Mouse (Mus musculus) erythroblast, embryonic 14.5 days (primary cell): ENCODE results near the gene Cog4. TPM values are rescaled to one million over a fixed set of nuclear protein-coding genes. Genes with fewer than 3 reads are reported as not detected.

Source experiments
- H3K27me3 ChIP-seq: 2 replicates; pipeline ENCODE4 v1.6.1; 2012; ENCODE audit warnings: inconsistent platforms; ENCODE audit not compliant: control insufficient read depth
- H3K36me3 ChIP-seq: 2 replicates; pipeline ENCODE4 v1.6.1; 2012; ENCODE audit warnings: mild to moderate bottlenecking, inconsistent platforms; ENCODE audit not compliant: control insufficient read depth
- H3K4me1 ChIP-seq: 2 replicates; pipeline ENCODE4 v1.6.1; 2012; ENCODE audit warnings: inconsistent platforms; ENCODE audit not compliant: control insufficient read depth
- H3K4me3 ChIP-seq: replicated peaks from 2 replicates; pipeline ENCODE3; 2012; ENCODE audit warnings: moderate library complexity, mild to moderate bottlenecking, inconsistent platforms
- H3K9me3 ChIP-seq: 2 replicates; pipeline ENCODE4 v1.6.1; 2012; ENCODE audit warnings: low read length, inconsistent platforms, mixed read lengths; ENCODE audit not compliant: control insufficient read depth
- GATA1 ChIP-seq: IDR thresholded peaks from 2 replicates; pipeline ENCODE4 v1.6.1; 2012; ENCODE audit warnings: low read length, inconsistent platforms, mixed read lengths
- TAL1 ChIP-seq: IDR thresholded peaks from 3 replicates; pipeline ENCODE4 v1.6.1; 2012; ENCODE audit warnings: low read length, inconsistent platforms, mixed read lengths
- polyA plus RNA-seq: library from polyadenylated mRNA; stranded (reverse); fragments of >175 nt; gene quantifications from 2 replicates; pipeline ENCODE4 v1.2.3, GENCODE M21; 2012

Gene Cog4
- polyA plus RNA-seq: 0.56 and 0.67 TPM in 2 replicates

- Histone ChIP-seq H3K27me3 (no peaks in the 10 kb centered on the region), H3K9me3 (no peaks in the 10 kb centered on the region), H3K36me3 (peaks cover 65% of the 10 kb centered on the region), H3K4me3 (peak within 1 kb of the TSS; percentile 100), H3K4me1 (peaks cover 46% of the 10 kb centered on the region)
- TF ChIP-seq GATA1 (no peak), TAL1 (no peak)
Measured at GRCm38 (mm10) chr8:110846405-110847170, at the start of gene Cog4, which contains the start of gene Sf3b3. Cog4 (plus strand) TSS chr8:110846600. Sf3b3 (minus strand) TSS chr8:110846787.

DNA sequence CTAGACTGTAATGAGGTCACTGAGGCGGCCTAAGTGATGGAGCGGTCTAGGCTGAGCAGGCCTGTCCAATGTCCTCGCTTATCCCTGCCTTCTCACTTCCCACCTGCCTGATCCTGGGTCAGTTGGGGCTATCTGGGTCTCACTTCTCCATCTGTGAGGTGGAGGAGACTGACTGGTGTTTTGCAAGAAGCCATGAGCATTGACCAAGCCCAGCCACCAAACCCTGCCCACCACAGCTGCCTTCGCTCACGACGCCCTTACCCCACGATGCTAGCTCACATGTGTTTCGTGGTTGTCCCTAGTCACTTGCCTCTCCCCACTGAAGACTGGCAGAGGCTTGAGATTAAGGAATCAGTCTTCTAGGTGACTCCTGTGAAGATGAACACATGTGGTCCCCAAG is 49.3 kb upstream of the Cog4 start:
- Histone ChIP-seq H3K9me3 (peaks cover 22% of the 10 kb centered on the region), H3K36me3 (no peaks in the 10 kb centered on the region), H3K4me1 (peaks cover 2% of the 10 kb centered on the region; the same call in 1 of the 2 replicates), H3K4me3 (no peak overlapping the region), H3K27me3 (no peaks in the 10 kb centered on the region)
- TF ChIP-seq TAL1 (no peak), GATA1 (no peak)

- no peaks in the 10 kb centered on the region for H3K9me3 ChIP-seq
- TF ChIP-seq GATA1: no peak
- no peak for TF ChIP-seq TAL1
- peaks cover 3% of the 10 kb centered on the region; the same call in 1 of the 2 replicates for H3K4me1 ChIP-seq
Measured at GRCm38 (mm10) chr8:110802988-110803387, 43.4 kb upstream of the Cog4 start.

DNA sequence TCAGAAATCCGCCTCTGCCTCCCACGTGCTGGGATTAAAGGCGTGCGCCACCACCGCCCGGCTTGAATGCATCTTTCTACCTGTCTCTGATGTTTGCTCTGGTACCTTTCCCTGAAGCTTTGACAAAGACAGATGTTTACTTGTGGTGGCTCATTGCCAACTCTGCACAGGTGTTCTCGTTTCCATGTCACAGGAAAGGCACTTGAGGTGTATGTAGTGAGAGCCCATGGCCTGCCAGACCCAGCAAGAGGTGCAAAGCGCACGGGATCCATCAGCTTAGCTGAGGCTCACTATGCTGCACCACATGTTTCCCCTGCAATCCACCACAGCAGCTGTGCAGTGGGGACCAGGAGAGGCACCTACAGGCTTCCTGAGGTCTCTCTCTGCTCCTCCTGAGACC is 42.5 kb upstream of the Cog4 start:
- peaks cover 3% of the 10 kb centered on the region; the same call in 1 of the 2 replicates for H3K4me1 ChIP-seq
- no peak overlapping the region for H3K4me3 ChIP-seq
- TF ChIP-seq GATA1 (no peak), TAL1 (no peak)
- H3K27me3 ChIP-seq: no peaks in the 10 kb centered on the region
- no peaks in the 10 kb centered on the region for H3K9me3 ChIP-seq
- peaks cover 7% of the 10 kb centered on the region for H3K36me3 ChIP-seq

More at GRCm38 (mm10) chr8:110802988-110803387, 43.4 kb upstream of the Cog4 start:
- Histone ChIP-seq H3K4me3 (no peak overlapping the region), H3K36me3 (0 out of 2 replicates have a peak, but pooled peaks cover 2% of the 10 kb centered on the region), H3K27me3 (no peaks in the 10 kb centered on the region)

DNA sequence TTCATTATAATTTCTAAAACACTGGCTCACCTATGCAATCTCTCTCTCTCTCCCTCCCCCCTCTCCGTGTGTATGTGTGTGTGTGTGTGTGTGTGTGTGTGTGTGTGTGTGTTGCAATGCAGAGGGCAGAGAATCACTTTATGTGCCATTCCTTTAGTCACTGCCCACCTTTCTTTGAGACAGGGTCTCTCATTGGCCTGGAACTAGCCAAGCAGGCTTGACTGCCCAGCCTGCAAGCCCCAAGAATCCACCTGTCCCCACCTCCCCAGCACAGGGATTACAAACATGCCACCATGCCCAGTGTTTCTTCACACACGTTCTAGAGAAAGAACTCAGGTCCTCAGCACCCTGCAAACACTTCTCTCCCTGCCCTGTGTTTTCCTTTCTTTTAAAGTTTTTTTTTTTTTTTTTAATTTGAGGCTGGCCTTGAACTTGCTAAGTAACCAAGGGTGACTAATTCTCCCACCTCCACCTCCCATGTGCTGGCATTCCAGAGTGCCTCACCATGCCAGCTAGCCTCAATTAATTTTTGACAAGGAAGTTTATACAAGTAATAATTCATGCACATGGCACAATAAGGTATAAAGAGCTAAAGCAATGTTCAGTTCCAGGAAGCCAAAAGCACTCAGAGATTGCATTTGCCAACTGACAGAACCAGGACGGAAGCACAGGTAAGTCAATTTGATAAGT is 41.4 kb upstream of the Cog4 start:
- peaks cover 18% of the 10 kb centered on the region for H3K36me3 ChIP-seq
- H3K4me3 ChIP-seq: no peak overlapping the region
- TF ChIP-seq GATA1 (no peak), TAL1 (no peak)
- peaks cover 3% of the 10 kb centered on the region; the same call in 1 of the 2 replicates for H3K4me1 ChIP-seq
- H3K9me3 ChIP-seq: no peaks in the 10 kb centered on the region
- no peaks in the 10 kb centered on the region for H3K27me3 ChIP-seq

GRCm38 (mm10) chr8:110805669-110806068 is 40.7 kb upstream of the Cog4 start, which contains the start of gene Il34:
Il34 (minus strand) TSS chr8:110805924.
- no peak within 1 kb of the TSS for H3K4me3 ChIP-seq
- H3K9me3 ChIP-seq: no peaks in the 10 kb centered on the region
- TF ChIP-seq GATA1: no peak
- no peak for TF ChIP-seq TAL1

GRCm38 (mm10) chr8:110806146-110806545 is 40.3 kb upstream of the Cog4 start:
- H3K4me1 ChIP-seq: peaks cover 3% of the 10 kb centered on the region; the same call in 1 of the 2 replicates
- TF ChIP-seq TAL1: no peak
- H3K36me3 ChIP-seq: peaks cover 30% of the 10 kb centered on the region
- H3K9me3 ChIP-seq: no peaks in the 10 kb centered on the region
- no peak overlapping the region for H3K4me3 ChIP-seq
- H3K27me3 ChIP-seq: no peaks in the 10 kb centered on the region

More at GRCm38 (mm10) chr8:110805669-110806068, 40.7 kb upstream of the Cog4 start, which contains the start of gene Il34:
- Histone ChIP-seq H3K36me3 (peaks cover 25% of the 10 kb centered on the region), H3K4me1 (peaks cover 3% of the 10 kb centered on the region; the same call in 1 of the 2 replicates), H3K27me3 (no peaks in the 10 kb centered on the region)

GRCm38 (mm10) chr8:110808495-110809472 is 37.6 kb upstream of the Cog4 start:
- Histone ChIP-seq H3K36me3 (peaks cover 57% of the 10 kb centered on the region), H3K9me3 (no peaks in the 10 kb centered on the region), H3K4me3 (no peak overlapping the region), H3K4me1 (peaks cover 3% of the 10 kb centered on the region; the same call in 1 of the 2 replicates), H3K27me3 (no peaks in the 10 kb centered on the region)
- TF ChIP-seq TAL1: no peak
- TF ChIP-seq GATA1: no peak
